Mouse (Mus musculus): ENCODE measurements around the gene Fbxw8.
A peak's percentile ranks its signal among the peaks of the same experiment; 100 is the strongest.

The Fbxw8 gene

GRCm38 (mm10) chr5:118047091-118047757 is 108.0 kb downstream of the Fbxw8 start:
- peak; percentile 80 for DNase-seq (ENCODE audit: low read depth, low spot score)

- DNase-seq (ENCODE audit: low read depth, low spot score): peak; percentile 53
These were observed 109.9 kb downstream of the Fbxw8 start for GRCm38 (mm10) chr5:118045385-118045784.

- DNase-seq (ENCODE audit: low read depth, low spot score): no peak
These were observed 110.4 kb downstream of the Fbxw8 start for GRCm38 (mm10) chr5:118044907-118045306.

GRCm38 (mm10) chr5:118043761-118044160 is 111.5 kb downstream of the Fbxw8 start:
- no peak for DNase-seq (ENCODE audit: low read depth, low spot score)

GRCm38 (mm10) chr5:118042599-118042998 is 112.7 kb downstream of the Fbxw8 start:
- DNase-seq (ENCODE audit: low read depth, low spot score): no peak

- no peak for DNase-seq (ENCODE audit: low read depth, low spot score)
These were observed 116.0 kb downstream of the Fbxw8 start for GRCm38 (mm10) chr5:118039241-118039668.

- DNase-seq (ENCODE audit: low read depth, low spot score): peak; percentile 82
These were observed 117.3 kb downstream of the Fbxw8 start for GRCm38 (mm10) chr5:118037798-118038484.

GRCm38 (mm10) chr5:118036888-118037797 is 118.1 kb downstream of the Fbxw8 start:
- peak; percentile 86 for DNase-seq (ENCODE audit: low read depth, low spot score)

GRCm38 (mm10) chr5:118035786-118036185 is 119.5 kb downstream of the Fbxw8 start:
- DNase-seq (ENCODE audit: low read depth, low spot score): peak; percentile 59

- no peak for DNase-seq (ENCODE audit: low read depth, low spot score)
These were observed 120.6 kb downstream of the Fbxw8 start for GRCm38 (mm10) chr5:118034632-118035031.

- no peak for DNase-seq (ENCODE audit: low read depth, low spot score)
These were observed 121.5 kb downstream of the Fbxw8 start for GRCm38 (mm10) chr5:118033740-118034139.

GRCm38 (mm10) chr5:118033328-118033727 is 121.9 kb downstream of the Fbxw8 start:
- DNase-seq (ENCODE audit: low read depth, low spot score): no peak

- no peak for DNase-seq (ENCODE audit: low read depth, low spot score)
These were observed 123.8 kb downstream of the Fbxw8 start for GRCm38 (mm10) chr5:118031508-118031907.

GRCm38 (mm10) chr5:118031059-118031458 is 124.2 kb downstream of the Fbxw8 start:
- DNase-seq (ENCODE audit: low read depth, low spot score): no peak

- DNase-seq (ENCODE audit: low read depth, low spot score): no peak
These were observed 125.1 kb downstream of the Fbxw8 start for GRCm38 (mm10) chr5:118030022-118030675.

GRCm38 (mm10) chr5:118029420-118029819 is 125.8 kb downstream of the Fbxw8 start:
- peak; percentile 87 for DNase-seq (ENCODE audit: low read depth, low spot score)

GRCm38 (mm10) chr5:118029035-118029408 is 126.2 kb downstream of the Fbxw8 start:
- no peak for DNase-seq (ENCODE audit: low read depth, low spot score)

- peak; percentile 67 for DNase-seq (ENCODE audit: low read depth, low spot score)
These were observed 126.9 kb downstream of the Fbxw8 start for GRCm38 (mm10) chr5:118028191-118029034.

GRCm38 (mm10) chr5:118027698-118028190 is 127.5 kb downstream of the Fbxw8 start, which contains the start of gene Tesc:
Tesc (plus strand) TSS chr5:118027743.
- DNase-seq (ENCODE audit: low read depth, low spot score): peak; percentile 54

- no peak for DNase-seq (ENCODE audit: low read depth, low spot score)
These were observed 128.1 kb downstream of the Fbxw8 start for GRCm38 (mm10) chr5:118027101-118027697.
